Mouse (Mus musculus) thymus, adult 2 months (tissue): ENCODE measurements around the gene Csnk1g2.

ENCODE experiments used
- CTCF ChIP-seq: fragments of 200-500 bp; IDR thresholded peaks from 2 replicates; pipeline ENCODE4 v1.5.1; 2012; ENCODE audit warnings: mild to moderate bottlenecking, control low read depth, low read length, moderate library complexity, borderline replicate concordance; ENCODE audit not compliant: control insufficient read depth, poor library complexity, insufficient read depth; ENCODE audit errors: extremely low read depth
- POLR2A ChIP-seq: fragments of 200-500 bp; IDR thresholded peaks from 2 replicates; pipeline ENCODE4 v1.6.1; 2012; ENCODE audit warnings: mild to moderate bottlenecking, low read length, control low read depth, moderate library complexity; ENCODE audit not compliant: control insufficient read depth, poor library complexity, insufficient read depth; ENCODE audit errors: extremely low read depth

- no peak for TF ChIP-seq POLR2A
- TF ChIP-seq CTCF: 0 out of 2 replicates have a peak, but pooled peaks have one; percentile 19
Measured at GRCm38 (mm10) chr10:80659213-80659612, 36.6 kb downstream of the Csnk1g2 start.
